Mouse (Mus musculus) G1E-ER4 (cell line): ENCODE measurements around the gene Gabarapl1. TPM values are rescaled to one million over a fixed set of nuclear protein-coding genes. Genes with fewer than 3 reads are reported as not detected.

Experiments used
- GATA1 ChIP-seq: IDR thresholded peaks from one replicate; pipeline ENCODE4 v1.8.0; 2012; ENCODE audit warnings: low read length, inconsistent platforms
- polyA plus RNA-seq: library from polyadenylated mRNA; stranded (reverse); fragments of >175 nt; gene quantifications from 2 replicates; pipeline ENCODE4 v1.2.3, GENCODE M21; 2012

The Gabarapl1 gene
- polyA plus RNA-seq, 1 experiment = 107 TPM

DNA sequence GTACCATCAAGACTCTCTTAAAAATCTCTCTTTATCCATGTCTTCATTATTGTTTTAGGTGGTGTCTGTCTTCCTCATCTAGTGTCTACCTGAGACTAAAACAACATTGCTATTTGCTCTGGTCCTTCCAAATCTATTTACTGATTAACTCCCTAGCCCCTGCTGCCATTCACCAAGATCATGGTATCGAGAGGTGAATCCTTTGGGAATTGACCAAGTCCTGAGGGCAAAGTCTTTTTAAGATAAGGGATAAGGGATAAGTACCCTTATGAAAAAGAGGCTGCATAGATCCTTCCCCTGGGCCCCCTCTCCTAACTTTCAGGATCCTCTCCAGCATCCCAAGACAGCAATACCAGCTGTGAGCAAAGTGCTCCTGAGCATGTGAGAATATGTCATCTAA lies 3.4 kb upstream of the Gabarapl1 start:
- no peak for TF ChIP-seq GATA1

DNA sequence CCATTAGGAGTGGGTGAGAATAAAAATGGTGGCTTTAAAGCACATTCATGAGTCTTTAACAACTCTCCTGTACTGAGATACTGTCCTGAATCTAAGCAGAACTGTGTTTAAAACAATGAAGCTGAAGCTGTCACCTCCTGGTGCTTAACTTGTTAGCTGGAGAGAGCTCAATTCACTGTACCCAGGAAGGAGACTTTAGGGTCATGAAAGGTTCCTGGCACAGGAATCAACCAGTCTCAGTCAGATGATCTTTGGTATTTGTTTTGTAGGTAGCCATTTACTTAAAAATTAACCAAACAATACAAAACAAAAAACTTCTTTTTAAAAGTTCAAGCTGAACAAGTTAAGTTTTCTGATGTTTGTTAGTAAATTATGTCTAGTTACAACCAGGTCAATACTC lies 2.7 kb upstream of the Gabarapl1 start:
- no peak for TF ChIP-seq GATA1

GRCm38 (mm10) chr6:129532556-129532941 lies 411 bp upstream of the Gabarapl1 start:
- TF ChIP-seq GATA1 = no peak

- TF ChIP-seq GATA1 = no peak
These were observed 1.1 kb downstream of the Gabarapl1 start for GRCm38 (mm10) chr6:129534057-129534456.

GRCm38 (mm10) chr6:129534627-129535190 lies 1.7 kb downstream of the Gabarapl1 start:
- no peak for TF ChIP-seq GATA1

- TF ChIP-seq GATA1 = no peak
These were observed 2.8 kb downstream of the Gabarapl1 start for GRCm38 (mm10) chr6:129535723-129536122.

- TF ChIP-seq GATA1 = no peak
These were observed 5.6 kb downstream of the Gabarapl1 start for GRCm38 (mm10) chr6:129538555-129538954.

DNA sequence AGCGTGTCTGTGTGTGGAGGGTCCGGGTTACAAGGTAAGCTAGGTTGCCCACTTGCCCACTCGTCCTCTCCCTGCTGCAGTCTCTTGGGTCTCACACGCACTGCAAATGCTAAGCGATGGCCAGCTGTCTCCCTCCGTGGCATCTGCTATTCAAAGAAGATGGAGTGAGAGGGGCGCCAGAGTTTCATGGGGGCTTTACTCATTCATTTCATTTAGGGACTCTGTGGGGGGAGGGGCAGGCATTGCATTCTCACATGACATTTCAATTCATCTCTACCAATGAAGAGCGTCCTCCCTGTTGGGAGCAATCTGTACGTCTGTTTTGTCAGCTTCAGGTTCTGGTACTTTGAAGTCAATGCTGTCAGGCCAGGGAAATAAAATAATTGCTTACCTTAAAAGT lies 9.0 kb downstream of the Gabarapl1 start:
- TF ChIP-seq GATA1 = no peak

- no peak for TF ChIP-seq GATA1
These were observed 9.6 kb downstream of the Gabarapl1 start for GRCm38 (mm10) chr6:129542540-129542939.

DNA sequence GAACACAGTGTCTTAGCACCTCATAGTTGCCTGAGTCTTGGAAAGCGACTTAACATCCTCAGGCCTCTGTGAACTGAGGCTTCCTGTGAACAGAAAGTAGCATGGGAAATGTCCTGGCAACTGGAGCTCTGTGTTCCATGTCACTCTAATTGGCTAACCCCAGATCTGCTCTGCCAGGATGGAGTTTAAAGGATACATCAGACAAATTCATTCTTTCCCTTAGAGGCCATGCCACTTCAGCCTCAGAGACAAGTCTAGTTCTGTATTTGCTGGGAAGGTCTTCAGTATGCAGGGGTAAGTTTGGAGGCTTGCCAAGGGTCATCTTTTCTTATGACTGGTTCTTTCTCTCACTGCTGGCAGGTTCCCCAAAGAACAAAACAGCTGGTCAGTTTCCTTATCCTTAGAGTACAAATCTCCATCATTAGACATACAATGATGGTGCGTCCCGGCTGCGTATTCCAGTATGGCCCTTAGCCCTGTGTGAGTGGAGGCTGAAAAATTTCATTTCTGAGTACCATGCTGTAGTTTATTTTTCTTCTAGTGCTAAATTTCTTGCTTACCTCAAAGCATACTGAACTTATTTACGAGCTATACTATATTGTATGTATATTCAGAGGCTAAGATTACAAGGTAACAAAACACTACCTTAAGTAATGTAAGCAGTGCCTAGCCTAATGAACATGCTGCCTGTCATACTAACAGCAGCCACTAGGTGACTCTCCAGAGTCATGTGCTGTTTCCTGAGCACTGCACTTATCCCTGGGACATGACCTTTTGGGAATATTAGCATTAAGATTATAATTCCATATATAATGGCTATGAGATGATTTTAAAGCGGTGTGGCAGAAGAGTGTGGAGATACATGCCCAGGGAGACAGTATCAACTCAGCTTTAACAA lies 11.0 kb downstream of the Gabarapl1 start:
- TF ChIP-seq GATA1 = no peak

- no peak for TF ChIP-seq GATA1
These were observed 14.3 kb downstream of the Gabarapl1 start for GRCm38 (mm10) chr6:129547277-129547676.

DNA sequence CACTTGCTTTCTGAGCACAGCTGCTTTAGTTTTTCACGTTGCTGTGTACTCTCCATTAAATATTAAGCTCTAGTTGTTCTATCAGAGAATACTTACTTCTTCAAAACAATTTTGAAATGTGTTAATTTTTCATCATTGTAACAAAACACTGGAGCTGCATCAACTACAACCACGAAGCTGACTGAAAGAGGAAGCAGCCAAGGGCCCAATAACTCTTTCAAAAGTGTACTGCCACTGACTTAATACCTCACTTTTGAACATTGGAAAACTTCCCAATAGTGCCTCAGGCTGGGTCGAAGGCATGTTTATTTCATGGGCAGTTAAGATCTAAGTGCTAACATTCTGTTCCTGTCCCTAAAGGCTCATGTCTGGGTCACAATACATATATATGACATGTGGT lies 15.0 kb downstream of the Gabarapl1 start:
- TF ChIP-seq GATA1 = no peak

DNA sequence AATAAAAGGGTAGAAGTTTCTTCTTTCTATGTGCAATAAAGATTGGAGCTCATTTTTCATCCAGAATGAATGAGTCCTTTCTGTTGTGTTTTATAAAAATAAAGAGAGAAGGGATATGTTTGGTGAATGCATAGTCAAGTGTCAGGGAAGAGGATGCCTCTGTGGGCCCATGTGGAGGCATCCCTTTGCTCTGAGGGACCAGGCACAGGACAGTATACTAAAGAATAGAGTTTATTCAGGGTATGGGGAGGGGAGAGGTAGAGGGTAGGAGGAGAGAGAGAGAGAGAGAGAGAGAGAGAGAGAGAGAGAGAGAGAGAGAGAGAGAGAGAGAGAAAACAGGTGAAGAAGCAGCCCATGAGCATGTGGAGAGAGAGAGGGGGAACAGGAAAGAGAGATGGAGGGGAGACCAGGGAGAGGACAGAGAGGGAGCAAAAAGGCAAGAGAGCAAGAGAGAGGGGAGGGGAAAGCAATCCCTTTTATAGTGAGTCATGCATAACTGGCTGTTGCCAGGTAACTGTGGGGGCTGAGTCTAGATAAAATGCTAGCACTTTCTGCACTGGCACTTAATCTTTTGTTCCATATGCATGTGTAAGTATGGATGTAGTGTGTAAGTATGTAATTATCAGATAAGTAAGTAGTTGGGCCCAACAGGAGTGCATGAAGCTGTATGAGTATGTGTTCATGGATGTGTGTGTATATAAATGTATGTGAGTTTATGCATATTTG lies 24.5 kb downstream of the Gabarapl1 start:
- no peak for TF ChIP-seq GATA1

DNA sequence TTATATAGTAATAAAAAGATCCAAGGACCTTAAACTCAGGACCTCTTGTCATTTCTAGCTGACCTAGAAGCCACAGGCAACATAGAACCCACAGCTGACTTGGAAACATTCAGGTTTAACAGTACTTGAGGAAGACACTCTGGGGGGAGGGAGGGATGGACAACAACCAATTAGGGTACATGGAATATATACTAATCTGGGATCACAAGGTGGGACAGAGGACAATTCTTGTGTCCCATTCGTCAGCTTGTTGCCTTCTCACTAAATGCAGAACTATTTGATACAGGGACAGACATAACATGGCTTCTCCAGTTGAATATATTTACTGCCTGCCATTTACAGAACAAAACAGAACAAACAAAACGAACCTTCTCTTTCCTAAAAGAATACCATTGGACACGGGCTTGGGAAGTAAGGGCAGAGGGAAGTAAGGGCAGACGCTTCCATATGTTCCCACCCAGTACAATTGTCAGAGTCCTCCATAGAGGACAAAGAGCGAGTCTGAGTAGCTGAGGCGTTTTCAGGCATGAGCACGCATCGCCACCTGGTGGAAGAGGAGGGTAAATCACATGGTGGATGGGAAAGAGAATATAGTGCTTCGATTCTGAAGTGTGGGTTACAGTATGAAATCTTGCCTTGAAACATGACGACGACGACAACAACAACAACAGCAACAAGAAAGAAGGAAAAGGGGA lies 26.1 kb downstream of the Gabarapl1 start:
- no peak for TF ChIP-seq GATA1

DNA sequence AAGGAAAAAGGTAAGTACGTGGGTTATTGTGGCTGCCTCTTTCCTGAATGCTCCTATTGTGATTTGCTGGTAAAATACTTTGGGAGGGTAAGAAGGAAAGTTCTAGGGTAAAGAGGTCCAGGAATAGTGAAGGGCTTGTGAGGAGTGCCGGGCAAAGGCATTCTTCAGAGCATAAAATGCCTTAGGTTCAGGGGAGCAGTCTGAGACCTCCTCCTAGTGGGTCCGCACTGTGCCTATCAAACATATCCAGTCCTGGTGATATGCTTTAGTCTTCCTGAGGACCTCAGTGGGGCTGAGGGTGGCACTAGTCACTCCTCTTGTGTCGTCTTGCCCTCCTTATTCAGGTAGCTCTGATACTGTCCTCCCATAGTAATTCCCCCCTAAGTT lies 26.7 kb downstream of the Gabarapl1 start:
- TF ChIP-seq GATA1 = no peak

GRCm38 (mm10) chr6:129565257-129565656 lies 32.3 kb downstream of the Gabarapl1 start:
- TF ChIP-seq GATA1 = no peak
